Mouse (Mus musculus): ENCODE results near the gene Mon2. TPM values are rescaled to one million over a fixed set of nuclear protein-coding genes. Genes with fewer than 3 reads are reported as not detected.
"Not testable (repeated sequence)": the region's sequence is repeated elsewhere in the genome, so short reads cannot be mapped to it uniquely, and the experiment has no call there.

Mon2 gene
- total RNA-seq, 2 experiments from 2014 or later: 38.7 to 40.6 TPM

DNA sequence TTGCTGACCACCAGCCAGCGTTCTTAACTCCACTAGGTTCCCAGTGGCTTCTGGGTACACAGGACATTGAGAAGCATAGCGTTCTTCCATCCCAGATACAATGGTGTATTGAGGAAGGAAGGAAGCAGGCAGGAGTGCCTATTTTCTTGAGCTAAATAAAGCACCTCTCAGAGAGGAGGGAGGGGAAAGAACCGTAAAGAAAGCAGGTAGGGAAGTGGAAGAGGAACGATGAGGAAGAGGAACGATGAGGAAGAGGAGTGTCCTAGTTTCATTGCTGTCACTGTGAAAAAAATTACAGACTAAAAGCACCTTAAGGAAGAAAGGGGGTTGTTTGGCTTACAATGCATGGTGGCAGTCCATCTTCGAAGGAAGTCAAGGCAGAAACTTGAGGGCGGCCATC is 106.1 kb downstream of the Mon2 start:
- ATAC-seq (replicated peaks; ENCODE audit: poor library complexity, severe bottlenecking): peak; percentile 86

DNA sequence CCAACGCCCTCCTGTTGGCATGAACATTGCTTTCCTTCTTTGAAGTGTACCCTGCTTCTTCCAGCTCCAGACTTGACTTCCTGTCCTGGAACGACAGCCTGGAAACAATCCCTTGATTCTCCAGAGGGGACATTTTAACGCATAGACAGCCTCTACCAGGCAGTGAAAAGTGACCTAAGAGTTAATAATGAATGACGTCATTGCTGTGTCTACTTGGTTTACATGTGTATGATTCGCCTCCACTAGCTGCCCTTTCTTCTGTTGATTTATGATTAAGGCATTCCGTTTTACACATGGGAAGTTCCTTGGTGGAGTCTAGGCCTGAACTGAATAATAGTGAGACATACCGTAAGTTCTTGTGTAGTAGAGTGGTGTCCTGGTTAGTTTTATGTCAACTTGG is 109.9 kb downstream of the Mon2 start:
- ATAC-seq (replicated peaks; ENCODE audit: poor library complexity, severe bottlenecking): no peak

DNA sequence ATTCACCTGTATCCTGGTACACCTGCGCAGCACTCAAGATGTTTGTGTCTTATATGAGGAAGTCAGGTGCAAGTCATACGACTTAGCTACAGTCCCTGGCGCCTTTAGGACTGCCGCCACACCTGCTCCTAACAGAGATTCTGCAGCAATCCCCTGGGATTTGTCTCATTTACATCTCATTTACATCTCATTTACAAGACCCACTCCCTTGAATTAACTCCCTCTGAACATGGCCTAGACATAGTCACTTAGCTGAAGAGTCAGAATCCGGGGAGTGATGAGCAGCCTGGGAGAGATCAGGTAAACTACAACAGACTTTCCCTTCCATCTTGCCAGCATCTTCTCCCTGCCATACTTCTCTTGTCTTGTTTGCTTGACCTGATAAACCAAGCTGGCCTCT is 110.7 kb downstream of the Mon2 start:
- ATAC-seq (replicated peaks; ENCODE audit: poor library complexity, severe bottlenecking): not testable (repeated sequence)

DNA sequence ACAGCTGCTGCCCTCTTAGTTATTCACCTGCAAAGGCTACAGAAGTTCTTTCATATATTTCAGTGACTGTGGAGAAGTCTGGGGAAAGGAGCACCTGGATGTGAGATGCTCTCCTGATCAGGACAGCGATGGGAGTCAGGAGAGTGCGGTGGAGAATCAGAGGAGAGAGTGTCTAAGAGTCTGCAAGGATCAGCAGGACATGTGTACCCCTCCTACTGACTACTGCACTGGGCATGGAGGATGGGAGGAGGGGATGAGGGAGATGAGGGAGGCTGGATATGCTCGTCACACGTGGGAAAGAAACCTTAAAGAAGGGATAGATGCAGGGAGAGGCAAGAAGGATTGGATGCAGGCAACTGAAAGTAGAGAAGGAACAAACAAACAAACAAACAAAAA is 112.1 kb downstream of the Mon2 start:
- ATAC-seq (replicated peaks; ENCODE audit: poor library complexity, severe bottlenecking): no peak

DNA sequence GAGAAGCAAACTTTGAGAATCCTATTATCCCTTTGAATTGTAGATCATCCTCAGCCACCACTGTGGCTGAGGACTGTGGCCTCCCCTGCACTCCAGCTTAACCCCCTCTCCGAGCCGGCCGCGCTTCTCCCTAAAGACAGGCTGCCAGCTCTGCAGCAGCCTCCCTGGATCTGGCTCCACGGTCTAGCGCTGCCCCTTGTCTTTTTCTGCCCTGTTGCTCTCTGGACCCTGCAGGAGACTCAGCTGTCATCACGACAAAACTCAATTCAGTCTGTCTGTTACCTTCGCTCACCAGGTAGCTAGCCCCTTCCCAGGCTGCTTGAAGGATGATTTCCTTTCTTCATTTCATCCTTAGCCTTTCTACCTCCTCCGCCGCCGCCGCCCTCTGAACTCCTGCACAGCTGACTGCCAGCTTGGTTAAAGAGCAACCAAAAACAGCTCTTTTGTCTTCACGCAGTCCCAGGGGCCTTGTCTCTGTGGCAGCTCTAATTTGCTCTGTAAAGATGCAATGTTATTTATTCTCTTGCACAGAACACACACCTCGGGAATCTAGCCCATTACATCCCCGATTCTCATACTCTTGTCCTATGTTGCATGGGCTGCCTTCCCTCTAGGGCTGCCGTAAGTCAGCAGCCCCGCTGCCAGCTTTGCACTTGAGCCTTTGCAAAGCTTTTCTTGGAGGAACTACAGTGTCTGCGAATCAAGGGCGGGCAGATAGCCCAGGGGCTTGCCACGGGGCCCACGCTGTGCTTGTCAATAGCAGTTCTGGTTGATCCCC is 112.7 kb downstream of the Mon2 start:
- ATAC-seq (replicated peaks; ENCODE audit: poor library complexity, severe bottlenecking): peak; percentile 50

DNA sequence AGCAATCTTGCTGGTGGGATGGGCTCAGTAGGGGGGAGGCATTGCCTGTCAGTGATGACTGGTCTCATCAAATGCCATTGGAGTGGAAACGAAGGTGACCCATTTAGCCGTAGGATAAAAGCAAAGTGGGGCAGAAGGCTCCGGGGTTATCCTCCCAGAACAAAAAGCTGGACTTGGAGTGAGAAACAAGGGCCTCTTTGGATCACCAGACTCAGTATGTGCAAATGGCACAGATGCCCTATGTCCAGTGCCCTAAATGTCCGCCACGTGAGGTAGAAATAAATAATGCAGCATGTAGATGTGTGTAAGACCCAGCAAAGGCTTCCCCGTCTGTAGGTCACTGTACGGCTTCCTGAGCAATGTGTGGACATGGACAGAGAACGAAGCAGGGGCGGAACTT is 113.7 kb downstream of the Mon2 start:
- no peak for ATAC-seq (replicated peaks; ENCODE audit: poor library complexity, severe bottlenecking)

DNA sequence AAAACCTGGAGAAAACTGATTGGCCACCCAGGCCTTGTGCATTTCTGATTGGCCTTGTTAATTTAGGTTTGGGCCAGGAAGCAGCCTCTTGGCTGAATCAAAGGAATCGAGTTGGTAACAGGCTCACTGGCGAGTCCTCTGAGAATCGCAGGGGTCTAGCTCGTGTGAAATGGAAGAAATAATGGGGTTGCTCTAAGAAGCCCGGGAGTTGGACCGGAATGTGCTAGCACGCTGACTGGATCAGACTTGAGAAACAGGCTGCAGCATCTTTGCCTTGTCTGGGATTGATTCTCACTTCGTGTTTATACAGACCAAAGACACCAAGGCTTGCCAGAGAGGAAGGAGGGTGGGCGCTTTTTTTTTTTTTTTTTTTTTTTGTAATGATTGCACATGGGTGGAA is 114.8 kb downstream of the Mon2 start:
- ATAC-seq (replicated peaks; ENCODE audit: poor library complexity, severe bottlenecking): no peak

DNA sequence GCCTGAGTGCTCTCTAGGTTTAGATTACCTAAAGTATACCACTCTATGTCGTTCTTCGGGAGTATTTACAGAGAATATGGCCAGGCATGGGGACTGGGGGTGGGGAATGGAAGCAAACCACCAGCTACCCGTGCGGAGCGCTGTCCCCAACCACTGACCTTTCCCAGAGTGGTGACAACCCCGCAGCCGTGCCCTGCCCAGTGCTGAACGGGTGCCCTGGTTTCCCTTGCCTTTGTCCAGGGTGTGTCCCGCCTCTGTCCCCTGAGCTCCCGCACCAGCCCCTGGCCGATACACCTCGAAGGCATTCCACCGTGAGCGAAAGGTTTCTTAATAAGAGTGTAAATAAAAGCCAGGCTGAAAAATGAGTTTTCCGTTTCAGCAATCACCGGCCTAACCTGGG is 115.6 kb downstream of the Mon2 start:
- ATAC-seq (replicated peaks; ENCODE audit: poor library complexity, severe bottlenecking): no peak

DNA sequence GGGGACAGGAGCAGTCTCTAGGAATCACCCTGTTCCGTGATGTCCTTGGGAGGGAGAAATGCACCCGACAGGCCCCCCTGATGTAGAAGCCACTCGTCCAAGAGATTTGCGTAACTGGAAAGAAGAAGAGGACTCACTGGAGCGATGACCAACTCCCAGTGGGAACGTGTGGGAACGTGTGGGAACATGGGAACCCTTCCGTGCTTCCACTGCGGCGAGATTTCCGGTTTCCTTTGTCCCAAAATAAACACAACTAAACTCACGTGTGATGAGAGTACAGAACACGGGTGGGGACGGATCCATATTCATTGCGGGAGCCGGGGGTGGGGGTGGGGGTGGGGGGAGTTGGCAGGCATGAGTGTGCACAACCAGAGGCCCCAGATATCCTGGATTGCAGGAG is 116.1 kb downstream of the Mon2 start:
- ATAC-seq (replicated peaks; ENCODE audit: poor library complexity, severe bottlenecking): no peak

DNA sequence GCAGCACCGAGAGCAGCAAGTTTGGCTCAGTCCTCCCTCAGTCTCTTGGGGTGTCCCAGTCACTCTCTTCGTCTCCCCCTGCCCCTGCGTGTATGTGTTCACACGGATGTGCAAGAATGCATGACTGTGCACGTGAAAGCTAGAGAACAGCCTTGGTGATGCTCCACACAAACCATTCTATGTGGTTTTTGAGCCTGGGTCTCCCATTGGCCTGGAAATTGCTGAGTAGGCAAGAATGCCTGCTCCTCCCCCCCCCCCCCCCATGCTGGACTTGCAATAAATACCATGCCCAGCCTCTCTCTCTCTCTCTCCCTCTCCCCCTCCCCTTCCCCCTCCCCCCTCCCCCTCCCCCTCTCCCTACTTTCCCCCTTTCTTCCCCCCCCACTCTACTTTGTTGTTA is 117.6 kb downstream of the Mon2 start:
- ATAC-seq (replicated peaks; ENCODE audit: poor library complexity, severe bottlenecking): no peak

DNA sequence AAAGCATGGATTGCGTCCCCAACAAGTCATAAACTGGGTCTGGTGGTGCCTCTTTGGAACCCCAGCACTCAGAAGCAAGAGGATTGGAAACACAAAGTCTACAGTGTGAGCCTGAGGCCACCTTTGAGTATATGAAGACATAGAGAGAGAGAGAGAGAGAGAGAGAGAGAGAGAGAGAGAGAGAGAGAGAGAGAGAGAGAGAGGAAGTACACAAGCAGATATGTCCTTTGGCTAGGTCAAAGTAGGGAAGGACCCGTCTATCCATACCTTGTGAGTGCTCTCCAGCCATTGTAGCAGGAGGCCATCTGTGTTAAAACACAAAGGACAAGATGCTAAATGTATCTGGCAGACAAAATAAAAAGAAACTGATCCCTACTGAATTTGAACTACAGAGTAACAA is 118.4 kb downstream of the Mon2 start:
- ATAC-seq (replicated peaks; ENCODE audit: poor library complexity, severe bottlenecking): no peak

DNA sequence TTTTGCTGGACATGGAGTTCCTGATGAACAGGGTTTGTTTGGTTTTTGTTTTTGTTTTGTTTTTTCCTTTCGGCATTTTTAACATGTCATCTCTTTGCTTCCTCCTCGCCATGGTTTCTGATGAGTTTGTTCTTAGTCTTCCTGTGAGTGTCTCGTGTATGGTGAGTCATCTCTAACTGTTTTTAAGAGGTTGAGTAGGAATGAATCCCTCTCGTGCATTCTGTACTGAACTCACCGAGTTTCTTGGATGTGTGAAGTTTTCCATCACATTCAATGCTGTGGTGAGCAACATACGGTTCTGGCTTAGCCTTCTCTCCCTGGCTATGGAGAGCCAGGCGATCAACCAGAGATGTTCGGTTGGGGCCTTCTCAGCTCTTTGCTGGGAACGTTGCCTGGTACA is 122.7 kb downstream of the Mon2 start:
- no peak for ATAC-seq (replicated peaks; ENCODE audit: poor library complexity, severe bottlenecking)

DNA sequence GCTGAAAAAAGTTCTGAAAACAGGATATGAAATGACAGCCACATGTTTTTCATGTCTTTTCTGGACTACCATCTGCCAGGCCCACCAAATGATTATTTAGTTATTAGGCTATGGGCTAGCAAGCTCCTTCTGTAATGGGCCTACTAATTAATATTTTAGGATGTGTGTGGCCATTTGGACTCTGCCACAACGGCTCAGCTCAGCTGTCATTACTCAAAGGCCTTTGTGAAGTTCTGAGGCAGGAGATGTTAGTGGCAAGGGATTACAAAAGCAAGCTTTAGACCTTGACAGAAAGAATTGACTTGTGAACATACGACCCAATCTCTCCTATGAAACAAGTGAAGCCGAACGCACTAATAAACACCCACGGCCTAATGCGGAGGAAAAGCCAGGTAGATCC is 125.3 kb downstream of the Mon2 start:
- no peak for ATAC-seq (replicated peaks; ENCODE audit: poor library complexity, severe bottlenecking)

DNA sequence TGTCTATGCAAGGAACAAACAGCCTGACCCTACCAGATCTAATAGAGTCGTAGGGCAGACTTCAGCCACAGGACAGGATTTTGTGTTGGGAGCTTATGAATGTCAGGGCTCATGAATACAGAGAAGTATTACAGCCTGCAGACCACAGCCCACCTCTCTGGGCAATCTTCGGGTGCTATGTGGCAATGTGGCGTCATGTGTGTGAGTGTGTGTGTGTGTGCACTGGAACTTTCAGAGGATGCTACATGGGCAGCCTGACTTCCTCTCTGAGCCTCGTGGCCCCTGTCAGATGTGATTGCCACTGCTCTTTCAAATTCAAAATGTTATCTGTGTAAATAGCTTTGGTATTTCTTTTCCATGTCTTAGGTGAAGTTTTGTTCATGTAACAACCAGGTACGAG is 131.4 kb downstream of the Mon2 start:
- peak; percentile 98 for ATAC-seq (replicated peaks; ENCODE audit: poor library complexity, severe bottlenecking)

DNA sequence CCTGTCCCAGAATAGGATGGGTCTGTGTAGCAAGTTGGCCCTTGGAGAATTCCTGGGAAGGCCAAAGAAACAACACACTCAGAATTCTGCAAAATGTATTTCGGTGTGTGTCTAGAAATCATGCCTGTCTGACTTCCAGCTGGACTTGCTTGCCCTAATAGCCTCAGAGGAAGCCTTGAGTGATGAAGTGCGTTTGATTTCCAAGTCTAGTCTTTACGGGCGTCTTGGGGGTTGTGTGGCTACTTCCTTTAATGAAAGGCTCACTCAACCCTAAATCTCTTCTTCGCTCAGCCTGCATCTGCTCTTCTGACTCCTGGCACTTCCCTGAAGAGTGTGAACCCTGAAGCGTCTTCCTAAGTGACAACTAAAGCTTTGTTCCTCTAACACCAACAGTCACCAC is 132.5 kb downstream of the Mon2 start:
- no peak; the same call in 1 of the 2 replicates for ATAC-seq (replicated peaks; ENCODE audit: poor library complexity, severe bottlenecking)

DNA sequence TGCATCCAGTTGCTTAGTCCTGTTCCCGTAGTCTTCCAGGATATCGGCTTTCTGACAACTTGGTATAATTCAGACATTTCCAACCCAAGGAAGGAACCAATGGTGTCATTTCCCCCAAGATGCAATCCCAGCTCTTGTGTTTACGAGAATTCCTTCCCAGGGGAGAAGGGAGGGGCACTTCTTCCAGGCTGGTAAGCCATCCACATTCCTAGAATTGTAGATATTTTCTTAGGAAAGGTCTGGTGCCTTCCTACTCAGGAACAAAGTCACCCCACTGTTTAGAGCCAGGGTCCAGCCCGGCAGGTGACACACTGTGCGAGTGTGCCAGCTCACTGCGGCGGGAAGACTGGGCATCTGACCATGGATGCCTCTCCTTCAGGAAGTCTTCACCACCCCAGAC is 133.5 kb downstream of the Mon2 start:
- ATAC-seq (replicated peaks; ENCODE audit: poor library complexity, severe bottlenecking): no peak

Other genes starting within 250 kb of the Mon2 start
- 87.2 and 118 TPM in 2 replicates for gene Usp15, start 120.5 kb upstream of the Mon2 start, total RNA-seq (2014; fragmentation: Nextera tagmentation)
- 163 and 194 TPM in 2 replicates for gene Usp15, start 120.5 kb upstream of the Mon2 start, total RNA-seq (2017)
- gene Fam19a2, start 187.5 kb upstream of the Mon2 start, total RNA-seq (2014; fragmentation: Nextera tagmentation): not detected in 2 replicates
- gene Fam19a2, start 187.5 kb upstream of the Mon2 start, total RNA-seq (2017): not detected in 2 replicates